Mouse (Mus musculus) heart, adult 10 weeks (tissue): Measurements from ENCODE around the gene Prl2b1. TPM values are rescaled to one million over a fixed set of nuclear protein-coding genes. Genes with fewer than 3 reads are reported as not detected.

ENCODE experiments used
- polyA plus RNA-seq: library from polyadenylated mRNA; stranded (reverse); fragments of 350-450 nt; fragmentation: Illumina TruSeq; extraction: RNeasy Lipid Tissue Mini Kit (QIAGEN cat#74804); gene quantifications from one replicate; pipeline ENCODE4 v1.2.3, GENCODE M21; 2014; ENCODE audit warnings: low read depth, low replicate concordance

Gene Prl2b1
- not detected for polyA plus RNA-seq

DNA sequence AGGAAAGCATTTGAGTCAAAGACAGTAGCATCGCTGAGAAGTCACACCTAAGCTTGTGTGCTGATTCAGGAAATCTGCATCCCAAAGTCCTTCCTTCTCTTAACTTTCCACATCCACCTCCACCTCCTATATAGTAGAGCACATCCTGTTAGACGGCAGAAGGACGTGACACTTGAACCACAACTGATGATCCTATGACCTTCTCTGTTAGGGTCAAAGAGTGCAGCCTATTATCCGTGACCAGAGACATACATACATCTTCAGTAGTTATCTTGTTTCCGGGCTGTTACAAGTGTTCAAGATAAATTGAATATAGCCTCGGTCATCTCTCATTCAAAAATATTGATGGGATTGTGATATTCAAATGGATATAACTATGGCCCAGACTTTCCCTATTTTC lies at the start of gene Prl2b1:
TSS of gene Prl2b1 (minus strand) at position 101 of the 400 bp plus-strand sequence.

DNA sequence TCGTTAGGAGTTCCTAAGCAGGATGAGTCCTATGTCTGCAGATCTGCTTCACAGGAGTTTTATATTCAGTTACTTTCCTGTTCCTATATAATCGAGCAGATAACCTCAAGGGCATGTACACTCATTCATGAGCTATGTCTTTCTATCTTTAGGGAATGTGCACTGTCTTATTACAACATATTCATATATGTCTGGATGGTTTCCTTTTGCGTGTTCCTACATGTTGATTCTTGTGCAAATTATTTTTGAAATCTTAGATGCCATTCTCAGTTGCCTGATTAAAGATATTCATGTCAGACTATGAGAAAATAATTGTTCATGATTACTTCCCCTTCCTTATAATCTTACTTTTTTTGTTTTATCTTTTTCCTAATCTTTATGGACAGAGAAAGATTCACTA lies 47.9 kb upstream of the Prl2b1 start, which contains the start of gene Prl8a6:
TSS of gene Prl8a6 (minus strand) at position 101 of the 400 bp plus-strand sequence.

DNA sequence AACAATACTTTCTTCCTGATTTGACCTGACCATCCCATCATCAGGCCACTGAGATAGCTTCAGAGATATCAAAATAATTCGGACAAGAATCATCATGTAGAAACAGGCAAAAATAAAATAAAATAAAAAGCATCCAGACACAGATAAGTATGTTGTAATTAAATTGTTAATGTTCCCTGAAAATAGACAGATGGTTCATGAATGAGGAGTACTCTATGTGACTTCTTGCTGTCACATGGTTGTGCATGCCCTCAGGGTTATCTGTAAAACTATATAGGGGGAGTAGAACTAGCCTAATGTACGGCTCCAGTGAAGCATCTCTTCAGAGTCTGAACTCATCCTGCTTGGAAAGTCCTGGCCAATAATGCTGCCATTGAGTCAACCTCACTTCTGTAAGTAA lies 45.3 kb downstream of the Prl2b1 start, which contains the start of gene Prl8a2:
TSS of gene Prl8a2 (plus strand) at position 301 of the 400 bp plus-strand sequence.

Other genes starting within 250 kb of the Prl2b1 start
- not detected for gene Prl3d3, start 234.1 kb downstream of the Prl2b1 start, polyA plus RNA-seq
- not detected for gene Prl3c1, start 194.2 kb downstream of the Prl2b1 start, polyA plus RNA-seq
- not detected for gene Prl3b1, start 149.0 kb downstream of the Prl2b1 start, polyA plus RNA-seq
- gene Prl3a1, start 131.4 kb downstream of the Prl2b1 start, polyA plus RNA-seq: not detected
- gene Prl6a1, start 78.2 kb downstream of the Prl2b1 start, polyA plus RNA-seq: not detected
- not detected for gene Prl8a2, start 45.2 kb downstream of the Prl2b1 start, polyA plus RNA-seq
- gene Prl8a6, start 47.8 kb upstream of the Prl2b1 start, polyA plus RNA-seq: not detected
- gene Prl8a8, start 122.4 kb upstream of the Prl2b1 start, polyA plus RNA-seq: not detected
- gene Prl8a9, start 173.8 kb upstream of the Prl2b1 start, polyA plus RNA-seq: not detected
- gene Prl8a1, start 191.3 kb upstream of the Prl2b1 start, polyA plus RNA-seq: not detected
- not detected for gene Prl7b1, start 219.7 kb upstream of the Prl2b1 start, polyA plus RNA-seq